Mouse (Mus musculus) kidney, postnatal 0 days (tissue): ENCODE data around the gene Kdm5a. TPM values are rescaled to one million over a fixed set of nuclear protein-coding genes. Genes with fewer than 3 reads are reported as not detected.

Source experiments
- ATAC-seq: fragments of 200-750 bp; cut with Nextera tagmentation; replicated peaks from 2 replicates; pipeline ENCODE4 v1.8.0; 2017; ENCODE audit warnings: low read depth, moderate number of reproducible peaks, moderate TSS enrichment, moderate library complexity; ENCODE audit not compliant: low FRiP score
- DNase-seq: peaks from one replicate; pipeline ENCODE4 v3.0.0-alpha.2; 2016; ENCODE audit warnings: low spot score
- H3K27ac ChIP-seq: fragments of 300-500 bp; sonication (generic); 2 replicates; pipeline ENCODE4 v1.5.1; 2014; ENCODE audit warnings: mild to moderate bottlenecking
- H3K27me3 ChIP-seq: fragments of 300-500 bp; sonication (generic); 2 replicates; pipeline ENCODE4 v1.6.1; 2014; ENCODE audit warnings: low read length, mixed read lengths; ENCODE audit not compliant: insufficient read depth
- H3K36me3 ChIP-seq: fragments of 300-500 bp; sonication (generic); 2 replicates; pipeline ENCODE4 v1.6.1; 2014; ENCODE audit warnings: low read length, mixed read lengths; ENCODE audit not compliant: insufficient read depth
- H3K4me1 ChIP-seq: fragments of 300-500 bp; sonication (generic); replicated peaks from 2 replicates; pipeline ENCODE4 v1.6.1; 2014; ENCODE audit warnings: antibody characterized with exemption, low read length, mixed read lengths; ENCODE audit not compliant: insufficient read depth
- H3K4me2 ChIP-seq: fragments of 300-500 bp; sonication (generic); 2 replicates; pipeline ENCODE4 v1.6.1; 2014; ENCODE audit warnings: mild to moderate bottlenecking, low read length, moderate library complexity, mixed read lengths
- H3K4me3 ChIP-seq: fragments of 300-500 bp; sonication (generic); replicated peaks from 2 replicates; pipeline ENCODE4 v1.5.1; 2014; ENCODE audit warnings: low read depth, low read length
- H3K9ac ChIP-seq: fragments of 300-500 bp; sonication (generic); 2 replicates; pipeline ENCODE4 v1.6.1; 2014; ENCODE audit warnings: low read depth, low read length
- H3K9me3 ChIP-seq: fragments of 300-500 bp; sonication (generic); replicated peaks from 2 replicates; pipeline ENCODE4 v1.6.1; 2016; ENCODE audit warnings: low read length, inconsistent platforms, mixed read lengths
- CTCF ChIP-seq: IDR thresholded peaks from 2 replicates; pipeline ENCODE4 v1.5.1; 2016; ENCODE audit warnings: antibody characterized with exemption, low read depth, mild to moderate bottlenecking, moderate library complexity
- WGBS: fragments of 180-500 bp; shearing (Covaris S2); extraction: QIAGEN DNeasy Blood & Tissue Kit; methylation state at CpG from one replicate; pipeline ENCODE4 v1.1.7; 2014; 5-methylcytosine and 5-hydroxymethylcytosine counted together
- polyA plus RNA-seq: library from polyadenylated mRNA; unstranded; fragments of >200 nt; fragmentation: Nextera tagmentation; extraction: Ambion mirVana; gene quantifications from 2 replicates; pipeline ENCODE4 v1.2.1, GENCODE M21; 2015

The Kdm5a gene
- polyA plus RNA-seq, 1 experiment from 2014 or later, result 34.3 TPM

- Histone ChIP-seq H3K27me3 (peaks cover 19% of the 10 kb centered on the region), H3K4me1 (peaks cover 21% of the 10 kb centered on the region; the same call in 1 of the 2 replicates), H3K4me3 (peak overlapping the region; percentile 67), H3K9ac (peak overlapping the region; percentile 50; the same call in 1 of the 2 replicates), H3K4me2 (peak overlapping the region; percentile 99), H3K9me3 (no peaks in the 10 kb centered on the region), H3K36me3 (no peaks in the 10 kb centered on the region), H3K27ac (no peak overlapping the region)
- DNase-seq (peak; percentile 51), ATAC-seq (peak; percentile 25)
- WGBS, result under 1% methylated on average over 92 of the region's 95 CpGs
- no peak for TF ChIP-seq CTCF
Measured at GRCm38 (mm10) chr6:120492499-120493373, 128.8 kb downstream of the Kdm5a start.

GRCm38 (mm10) chr6:120493374-120494181, 129.7 kb downstream of the Kdm5a start, which contains the start of gene Tmem121b:
Gene Tmem121b (minus strand): TSS chr6:120493807.
- Histone ChIP-seq H3K4me1 (peaks cover 21% of the 10 kb centered on the region; the same call in 1 of the 2 replicates), H3K9me3 (no peaks in the 10 kb centered on the region), H3K27ac (no peak within 1 kb of the TSS), H3K36me3 (no peaks in the 10 kb centered on the region), H3K4me3 (peak within 1 kb of the TSS; percentile 67), H3K9ac (peak within 1 kb of the TSS; percentile 50), H3K27me3 (peaks cover 19% of the 10 kb centered on the region), H3K4me2 (peak within 1 kb of the TSS; percentile 99)
- TF ChIP-seq CTCF, result no peak
- peak; percentile 92 for DNase-seq
- ATAC-seq, result peak; percentile 65
- WGBS, result 1% methylated on average over 51 of the region's 84 CpGs

Other genes starting within 250 kb of the Kdm5a start
- 0.32 and 1.1 TPM in 2 replicates for gene D330020A13Rik, start 69.8 kb upstream of the Kdm5a start, polyA plus RNA-seq
- gene B4galnt3, start 69.6 kb upstream of the Kdm5a start, polyA plus RNA-seq, result 2.1 and 2.5 TPM in 2 replicates
- 16.9 and 17.5 TPM in 2 replicates for gene Ccdc77, start 250 bp downstream of the Kdm5a start, polyA plus RNA-seq
- gene Il17ra, start 99.1 kb downstream of the Kdm5a start, polyA plus RNA-seq, result 3.8 and 5.2 TPM in 2 replicates
- gene Tmem121b, start 129.7 kb downstream of the Kdm5a start, polyA plus RNA-seq, result 0.12 and 0.13 TPM in 2 replicates
- gene Hdhd5, start 167.2 kb downstream of the Kdm5a start, polyA plus RNA-seq, result 15.9 and 17.9 TPM in 2 replicates